Mouse (Mus musculus) MEL-GATA-1-ER (cell line): ENCODE data around the gene Slc26a1.
A peak's percentile ranks its signal among the peaks of the same experiment; 100 is the strongest.
"Not testable (repeated sequence)": the region's sequence is repeated elsewhere in the genome, so short reads cannot be mapped to it uniquely, and the experiment has no call there.

Experiments
- DNase-seq: peaks from one replicate; pipeline ENCODE4 v3.0.0-alpha.2; 2012; ENCODE audit warnings: low read depth; ENCODE audit errors: extremely low read depth

The Slc26a1 gene

DNA sequence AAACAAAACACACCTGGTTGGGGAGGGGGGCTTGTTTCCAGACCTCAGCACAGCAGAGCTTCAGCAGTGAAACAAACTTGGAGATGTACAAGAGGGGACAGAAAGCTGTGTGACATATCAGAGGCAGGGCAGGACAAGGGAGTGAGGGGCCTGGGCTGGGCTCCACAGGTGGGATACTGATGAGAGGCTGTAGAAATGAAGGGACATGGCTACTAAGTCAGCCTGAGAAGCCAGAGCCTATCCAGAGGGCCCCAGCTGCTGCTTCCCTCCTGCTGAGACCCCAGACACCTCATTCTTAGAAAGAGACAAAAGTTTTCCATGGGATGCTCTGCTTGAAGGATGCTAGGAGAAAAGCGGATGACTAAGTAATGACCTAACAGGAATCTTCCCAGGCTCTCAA, 16.8 kb downstream of the Slc26a1 start:
- no peak for DNase-seq

DNA sequence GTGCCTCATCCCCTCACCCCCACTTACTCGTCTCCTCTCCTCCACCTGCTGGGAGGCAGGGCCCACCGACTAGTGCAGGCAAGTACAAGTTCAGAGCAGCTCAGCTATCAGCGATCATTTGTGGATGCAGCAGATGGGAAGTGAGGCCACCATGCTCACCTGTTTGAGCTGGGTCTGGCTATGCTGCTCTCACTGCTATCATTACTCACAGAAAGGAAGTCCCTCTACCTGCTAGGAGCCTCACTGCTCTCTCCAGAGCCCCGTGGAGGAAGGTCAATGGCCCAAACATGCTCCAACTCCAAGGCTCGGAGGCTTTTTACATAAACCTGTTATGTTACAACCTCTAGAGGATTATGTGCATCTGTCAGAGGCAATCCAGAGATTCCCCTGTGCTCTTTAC, 18.0 kb downstream of the Slc26a1 start:
- no peak for DNase-seq

DNA sequence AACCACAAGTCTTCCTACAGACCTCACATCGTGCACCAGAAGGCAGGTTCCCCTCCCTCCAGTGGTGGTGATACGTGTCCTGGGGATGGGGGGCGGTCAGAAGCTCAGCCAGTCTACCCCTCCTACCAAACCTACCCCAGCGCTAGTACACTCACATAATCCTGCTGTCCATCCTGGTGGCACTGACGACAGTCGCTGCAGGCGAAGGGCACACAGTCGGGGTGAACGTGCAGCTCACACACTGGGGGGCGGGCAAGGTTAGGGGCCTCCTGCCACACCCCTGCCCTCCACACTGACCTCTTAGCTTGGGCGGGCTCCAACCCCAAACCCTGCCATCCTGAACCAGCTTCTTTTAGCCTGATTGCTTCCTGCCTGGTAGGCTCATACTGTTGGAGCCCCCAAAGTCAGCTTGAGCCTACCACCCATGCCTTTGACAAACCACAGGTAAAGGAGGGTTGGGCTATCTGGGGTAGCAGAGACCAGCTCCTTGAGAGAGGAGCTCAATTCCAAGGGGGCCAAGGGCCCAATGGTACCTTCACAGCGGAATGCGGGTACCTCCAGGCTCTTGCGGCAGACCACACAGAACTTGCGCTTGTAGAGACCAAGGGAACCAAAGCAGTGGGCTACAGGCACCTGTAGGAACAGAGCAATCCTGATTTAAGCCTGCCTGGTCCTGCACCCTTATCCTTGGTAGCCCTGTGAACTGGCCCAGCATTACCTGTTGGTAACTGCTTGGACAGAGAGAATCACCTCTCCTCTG, 19.3 kb downstream of the Slc26a1 start:
- no peak for DNase-seq

DNA sequence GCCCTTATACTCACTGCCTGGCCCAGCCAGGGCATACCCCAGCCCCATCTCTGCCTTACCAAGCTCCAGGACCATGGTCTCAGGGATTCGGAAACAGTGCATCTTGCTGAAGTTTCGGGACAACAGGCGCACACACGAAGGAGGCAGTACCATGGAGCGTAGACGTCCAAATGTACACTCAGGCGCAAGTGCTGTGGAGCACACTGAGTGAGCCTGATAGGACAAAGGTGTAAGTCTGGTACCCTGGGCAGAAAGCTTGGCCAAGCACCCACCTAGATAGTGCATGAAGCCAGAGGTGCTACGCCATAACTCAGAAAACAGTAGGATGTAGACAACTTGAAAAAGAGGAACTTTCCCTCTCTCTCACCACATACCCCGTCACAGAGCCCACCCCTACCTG, 20.0 kb downstream of the Slc26a1 start:
- DNase-seq: no peak

DNA sequence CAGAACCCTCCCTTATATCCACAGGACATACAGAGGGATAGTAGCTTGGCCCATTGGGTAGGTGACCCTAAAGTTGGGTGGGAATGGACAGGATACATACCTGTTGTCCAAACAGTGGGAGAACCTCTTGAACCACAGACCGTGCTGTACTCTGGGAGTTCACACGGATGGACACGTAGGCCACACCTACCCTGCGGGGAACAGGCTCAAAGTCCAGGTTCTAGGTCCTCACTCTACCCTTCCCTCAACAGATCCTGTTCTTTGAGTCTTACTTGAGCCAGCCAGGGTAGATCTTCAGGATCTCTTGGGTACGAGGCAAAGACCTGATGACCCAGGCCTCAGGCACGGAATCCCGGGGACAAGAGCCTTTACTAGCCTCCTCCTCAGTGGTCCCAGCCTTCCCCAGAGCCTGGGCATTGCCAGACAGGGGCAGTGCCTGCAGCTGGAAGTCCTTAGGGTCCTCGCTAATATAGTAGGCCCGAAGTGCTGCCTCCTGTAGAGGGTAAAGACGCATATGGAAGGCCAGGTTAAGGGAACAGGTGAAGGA, 20.9 kb downstream of the Slc26a1 start:
- no peak for DNase-seq

DNA sequence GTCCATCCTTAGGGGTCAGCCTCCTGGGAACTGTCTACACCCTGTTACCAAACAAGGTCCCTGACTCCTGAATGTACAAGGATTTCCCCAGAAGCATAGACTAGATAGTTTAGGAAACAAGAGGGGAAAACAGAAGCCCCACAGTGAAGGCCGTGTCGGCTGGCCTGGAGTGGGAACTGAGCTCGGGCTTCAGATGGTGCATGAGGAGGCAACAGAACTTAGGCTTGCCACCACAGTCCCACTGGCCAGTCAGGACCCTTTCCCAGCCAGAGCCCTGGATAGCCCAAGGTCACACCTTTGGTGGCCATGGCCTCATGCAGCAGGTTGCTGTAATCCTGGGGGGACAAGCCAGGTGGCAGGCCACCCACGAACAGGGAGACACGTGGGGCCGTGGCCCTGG, 22.0 kb downstream of the Slc26a1 start:
- DNase-seq: no peak

DNA sequence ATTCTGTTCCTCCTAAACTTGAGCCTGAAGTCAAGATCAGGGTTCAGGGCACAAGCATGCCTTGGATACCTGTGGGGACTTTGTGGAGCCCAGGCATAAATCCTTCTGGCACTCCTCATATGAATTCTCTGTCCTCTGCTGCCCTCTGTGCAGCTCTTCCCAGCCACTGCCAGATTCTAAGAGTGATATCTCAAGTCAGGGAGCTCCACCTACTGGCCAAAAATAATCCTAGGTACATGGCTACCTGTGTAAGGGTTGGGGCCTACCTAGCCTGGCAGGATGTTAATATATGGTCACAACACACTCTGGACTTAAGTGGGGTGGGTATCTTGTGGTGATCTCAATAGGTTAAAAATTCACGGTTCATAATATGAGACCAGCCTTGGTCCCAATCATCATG, 23.5 kb downstream of the Slc26a1 start:
- no peak for DNase-seq

DNA sequence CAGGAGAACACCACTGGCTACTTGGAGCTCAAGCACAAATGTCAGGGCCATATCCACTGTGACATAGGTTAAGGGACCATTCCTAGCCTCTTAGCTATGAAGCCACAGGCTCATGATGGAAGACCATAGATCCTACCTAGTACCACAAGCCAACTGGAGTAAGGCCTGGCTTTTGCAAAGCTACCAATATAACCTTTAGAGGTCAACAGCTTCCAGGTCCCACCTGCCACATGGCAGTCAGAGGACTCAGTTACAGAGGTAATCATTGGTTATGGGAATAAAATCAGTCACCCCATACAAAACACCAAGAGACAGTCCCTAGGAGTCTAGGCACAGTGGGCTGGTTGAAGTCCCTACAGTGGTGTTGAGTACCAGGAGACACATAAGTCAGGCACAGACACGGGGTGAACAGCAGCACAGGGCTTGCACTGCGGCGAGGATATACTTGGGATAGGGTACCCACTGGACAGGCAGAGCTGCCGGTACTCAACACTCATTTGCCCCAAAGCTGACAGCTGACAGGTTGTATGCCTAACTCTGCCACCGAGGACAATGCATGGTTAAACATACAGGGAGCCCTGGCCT, 24.1 kb downstream of the Slc26a1 start:
- no peak for DNase-seq

DNA sequence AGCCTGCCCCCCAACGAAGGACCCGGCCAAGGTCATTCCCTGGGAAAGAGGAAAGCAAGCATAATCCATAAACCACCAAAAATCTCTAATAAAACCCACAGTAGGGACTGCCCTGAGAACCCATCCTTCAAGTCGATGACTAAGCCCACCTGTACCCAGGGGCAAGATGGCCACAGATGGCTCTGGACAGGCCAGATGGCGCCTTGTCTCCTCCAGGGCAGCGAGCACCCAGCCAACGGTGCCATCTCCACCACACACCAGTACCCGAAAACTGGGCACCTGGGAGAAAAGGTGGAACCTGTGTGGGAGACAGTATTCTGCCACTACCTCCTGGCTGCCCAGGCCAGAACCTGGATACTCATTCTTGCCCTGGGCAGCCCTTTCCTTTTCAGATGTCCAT, 25.0 kb downstream of the Slc26a1 start:
- no peak for DNase-seq

DNA sequence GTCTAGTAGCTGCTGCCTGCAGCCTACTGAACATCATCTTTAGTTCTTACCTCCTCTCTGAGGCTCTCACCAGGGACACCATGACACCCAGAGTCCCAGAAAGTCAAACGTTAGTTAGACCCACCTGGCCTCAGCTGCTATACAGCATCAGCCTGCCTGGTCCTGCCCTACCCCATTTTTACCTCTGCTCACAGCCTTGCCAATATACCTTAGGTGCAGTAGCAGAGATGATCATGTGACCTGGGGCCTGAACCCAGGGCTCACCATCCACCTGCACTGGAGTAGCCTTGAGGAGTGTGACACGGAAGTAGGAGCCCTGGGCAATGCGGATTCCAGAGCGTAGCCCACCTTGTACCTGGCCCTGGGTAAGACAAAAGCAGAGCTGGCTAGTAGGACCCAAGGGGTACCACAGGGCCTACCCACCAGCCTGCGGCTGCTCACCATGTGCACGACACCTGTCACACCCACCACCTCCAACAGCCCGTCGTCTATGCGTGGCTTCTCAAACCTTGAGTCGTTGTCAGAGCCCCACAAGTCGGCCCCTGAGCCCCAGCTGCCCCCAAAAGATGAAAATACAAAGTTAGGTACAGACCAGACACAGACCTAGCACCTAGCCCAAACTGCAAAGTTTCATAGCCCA, 26.3 kb downstream of the Slc26a1 start:
- no peak for DNase-seq

DNA sequence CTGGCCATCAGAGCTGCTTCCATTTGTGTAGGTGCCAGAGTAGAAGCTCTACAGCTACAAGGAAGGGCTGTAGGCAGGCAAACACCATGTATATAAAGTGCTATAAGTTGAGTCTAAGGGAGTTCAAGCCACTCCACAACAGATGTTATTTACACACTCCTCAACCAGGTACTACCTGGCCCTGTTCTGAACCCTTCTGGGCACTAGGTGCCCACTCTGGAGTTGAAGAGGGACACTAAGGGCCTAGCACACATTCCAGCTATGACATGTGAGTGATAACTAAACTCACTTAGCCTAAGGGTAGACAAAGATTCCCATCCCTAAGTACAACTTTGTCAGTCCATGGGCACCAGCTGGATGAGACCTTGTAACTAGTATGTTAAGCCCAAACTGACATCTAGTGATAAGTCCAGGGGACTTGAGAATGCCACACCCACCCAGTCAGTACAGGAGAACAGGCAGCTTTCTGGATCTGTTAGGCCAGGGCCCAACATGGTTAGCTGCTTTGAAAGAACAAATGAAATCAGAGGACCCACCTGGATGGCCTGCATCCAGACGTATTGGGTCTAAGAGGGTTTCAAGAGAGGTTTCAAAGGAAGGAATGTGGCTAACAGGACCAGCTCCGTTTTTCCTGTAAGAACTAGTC, 27.4 kb downstream of the Slc26a1 start:
- DNase-seq: no peak

DNA sequence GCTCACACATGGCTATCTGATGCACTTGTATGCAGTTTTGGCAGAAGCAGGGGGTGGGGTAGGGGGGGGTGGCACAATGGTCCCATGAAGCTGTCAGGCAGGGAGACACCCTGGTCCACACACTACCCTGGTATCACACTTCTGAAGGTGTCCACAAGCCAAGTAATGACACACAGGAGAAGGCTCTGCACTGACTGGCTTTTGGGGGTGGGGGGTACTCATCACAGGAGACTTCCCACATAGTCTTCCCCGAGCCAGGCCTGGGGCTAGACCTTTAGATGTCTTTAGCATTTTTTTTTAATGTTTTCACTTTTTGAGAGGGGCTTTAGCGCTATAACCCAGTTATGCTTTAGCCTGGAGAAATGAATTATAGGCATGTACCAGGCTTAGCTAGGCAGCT, 28.1 kb downstream of the Slc26a1 start:
- no peak for DNase-seq

DNA sequence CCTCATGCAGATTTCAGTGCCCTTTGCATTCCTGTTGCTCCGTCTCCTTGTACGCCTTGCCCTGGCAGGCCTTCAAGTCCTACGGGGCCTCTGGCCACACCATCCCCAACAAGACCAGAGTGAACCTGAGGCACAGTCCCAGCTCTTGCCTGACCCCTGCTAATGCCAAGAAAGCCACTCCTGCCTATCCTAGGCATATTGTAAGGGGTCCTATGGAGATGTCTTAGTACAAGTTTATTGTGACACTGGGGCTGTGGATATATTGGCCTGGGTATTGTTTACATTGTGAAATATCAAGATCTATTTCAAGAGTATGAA, 29.1 kb downstream of the Slc26a1 start:
- DNase-seq: no peak

DNA sequence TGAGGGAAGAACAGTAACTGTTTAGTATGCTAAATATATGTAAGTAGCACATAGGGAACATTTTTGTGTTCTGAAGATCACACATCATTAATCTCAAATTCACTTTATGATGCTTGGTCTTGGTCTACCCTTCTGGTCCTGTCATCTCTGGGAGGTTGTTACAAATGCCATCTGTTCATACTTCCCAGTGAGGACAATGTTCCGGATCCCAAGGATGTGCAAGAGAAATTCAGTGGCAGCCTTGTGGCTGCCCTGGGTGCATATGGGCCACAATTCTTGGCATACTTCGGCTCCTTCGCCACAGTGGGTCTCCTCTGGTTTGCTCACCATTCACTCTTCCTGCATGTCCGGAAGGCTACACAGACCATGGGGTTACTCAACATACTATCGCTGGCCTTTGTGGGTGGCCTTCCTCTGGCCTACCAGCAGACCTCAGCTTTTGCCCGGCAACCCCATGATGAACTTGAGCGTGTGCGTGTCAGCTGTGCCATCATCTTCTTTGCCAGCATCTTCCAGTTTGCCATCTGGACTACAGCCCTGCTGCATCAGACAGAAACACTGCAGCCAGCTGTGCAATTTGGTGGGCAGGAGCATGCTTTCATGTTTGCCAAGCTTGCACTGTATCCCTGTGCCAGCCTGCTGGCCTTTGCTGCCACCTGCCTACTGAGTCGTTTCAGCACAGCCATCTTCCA, 29.6 kb downstream of the Slc26a1 start:
- no peak for DNase-seq

DNA sequence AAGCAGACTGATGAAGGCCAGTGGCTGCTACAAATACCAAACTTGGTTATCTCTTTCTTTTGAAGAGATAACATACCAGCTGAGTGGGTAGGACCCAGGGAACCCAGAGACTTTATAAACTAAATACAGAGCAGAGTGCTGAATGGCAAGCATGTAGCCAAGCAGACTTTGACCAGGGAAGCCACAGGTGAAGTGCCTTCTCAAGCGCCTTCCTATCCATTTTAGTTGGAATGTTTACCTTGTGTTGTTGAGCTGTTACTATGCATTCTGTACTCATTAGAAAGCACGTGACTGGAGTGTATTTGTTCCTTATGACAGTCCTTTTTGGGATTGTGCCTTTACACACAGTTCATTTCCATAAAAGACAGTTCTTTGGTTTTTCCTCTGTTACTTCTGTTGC, 31.7 kb downstream of the Slc26a1 start:
- DNase-seq: no peak

DNA sequence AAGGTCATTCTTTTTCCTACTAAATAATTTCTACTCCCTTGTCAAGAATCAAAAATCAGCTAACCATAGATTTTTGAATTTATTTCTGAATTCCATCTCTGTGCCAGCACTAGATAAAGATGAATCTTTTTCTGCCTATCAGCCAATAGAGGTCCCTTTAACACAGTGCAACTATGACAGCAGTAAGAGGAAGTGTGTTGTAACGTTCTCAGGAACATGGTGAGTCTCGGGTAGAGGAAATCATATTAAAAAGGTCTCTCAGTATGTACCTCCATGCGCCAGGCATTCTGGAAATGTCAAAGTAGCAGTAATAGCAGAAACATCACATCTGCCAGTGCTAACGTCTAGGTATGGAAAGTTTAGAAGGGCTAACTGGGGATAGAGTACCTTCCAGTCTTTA, 39.2 kb downstream of the Slc26a1 start:
- no peak for DNase-seq

DNA sequence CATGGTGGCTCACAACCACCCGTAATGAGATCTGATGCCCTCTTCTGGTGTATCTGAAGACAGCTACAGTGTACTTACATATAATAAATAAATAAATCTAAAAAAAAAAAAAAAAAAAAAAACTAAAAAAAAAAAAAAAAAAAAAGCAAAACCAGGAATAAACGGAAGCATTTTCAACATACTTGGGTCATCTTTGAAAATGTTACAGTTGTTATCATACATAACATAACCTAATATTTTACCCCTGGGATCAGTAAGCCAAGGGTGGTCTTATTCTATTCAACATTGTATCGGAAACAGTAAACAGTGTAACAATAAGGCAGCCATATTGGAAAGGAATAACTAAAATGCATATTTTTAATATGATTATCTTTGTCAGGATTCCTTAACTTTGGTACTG, 41.3 kb downstream of the Slc26a1 start:
- DNase-seq: not testable (repeated sequence)

DNA sequence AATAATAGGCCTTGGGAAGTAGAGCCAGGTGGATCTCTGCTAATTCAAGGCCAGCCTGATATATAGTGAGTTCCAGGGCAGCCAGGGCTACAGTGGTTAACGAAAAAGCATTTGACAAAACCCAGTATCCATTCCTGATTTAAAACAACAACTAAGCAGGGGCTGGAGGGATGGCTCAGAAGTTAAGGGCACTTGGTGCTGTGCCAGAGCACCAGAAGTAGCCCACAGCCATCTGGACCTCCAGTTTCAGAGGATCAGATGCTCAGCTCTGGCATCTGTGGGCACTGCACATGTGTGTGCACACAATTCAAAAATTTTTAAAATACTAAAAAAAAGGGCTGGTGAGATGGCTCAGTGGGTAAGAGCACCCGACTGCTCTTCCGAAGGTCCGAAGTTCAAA, 41.7 kb downstream of the Slc26a1 start:
- no peak for DNase-seq

DNA sequence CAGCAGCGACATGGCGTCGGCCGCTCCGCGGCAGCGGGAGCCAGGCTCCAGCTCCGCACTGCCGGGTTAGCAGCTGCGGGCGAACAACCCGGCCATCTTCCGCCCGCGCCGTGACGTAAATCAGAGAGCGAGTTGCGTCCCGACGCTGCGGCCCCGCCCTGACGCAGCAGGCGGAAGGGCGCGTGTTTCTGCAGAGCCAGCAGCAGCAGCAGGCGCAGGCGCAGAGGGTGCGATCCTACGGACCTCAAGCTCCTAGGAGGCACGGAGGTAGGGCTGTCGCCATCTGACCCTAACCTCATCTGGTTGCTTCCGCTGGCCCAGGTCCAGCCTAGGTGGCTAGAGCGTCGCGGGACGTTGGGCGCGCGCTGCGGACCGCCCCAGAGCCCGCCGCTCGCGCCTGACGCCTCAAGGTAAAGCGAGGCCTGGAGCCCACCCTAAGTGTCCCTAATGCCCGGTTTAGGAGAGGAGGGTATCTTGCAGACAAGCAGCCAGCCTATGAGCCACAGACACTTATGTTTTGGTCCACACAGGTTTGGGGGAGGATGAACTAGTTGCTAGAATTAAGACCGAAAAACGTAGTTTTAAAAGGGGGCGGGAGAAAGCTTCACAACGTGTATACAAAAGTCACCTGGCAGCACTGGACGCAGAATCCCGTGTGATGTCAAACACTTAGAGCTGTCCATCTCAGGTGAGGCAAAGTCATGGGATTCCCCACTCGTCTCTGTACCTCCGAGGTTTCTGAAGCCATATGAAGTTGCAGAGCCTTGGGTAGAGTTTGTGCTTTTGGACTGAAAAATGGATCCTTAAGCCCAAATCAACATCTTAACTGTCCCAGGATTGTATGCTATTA, 45.5 kb downstream of the Slc26a1 start, which contains the start of the genes Gak and Tmem175:
Gak (minus strand) TSS at position 122 of the 850 bp plus-strand sequence.
Tmem175 (plus strand) TSS at position 137 of the 850 bp plus-strand sequence.
- DNase-seq: peak; percentile 87

DNA sequence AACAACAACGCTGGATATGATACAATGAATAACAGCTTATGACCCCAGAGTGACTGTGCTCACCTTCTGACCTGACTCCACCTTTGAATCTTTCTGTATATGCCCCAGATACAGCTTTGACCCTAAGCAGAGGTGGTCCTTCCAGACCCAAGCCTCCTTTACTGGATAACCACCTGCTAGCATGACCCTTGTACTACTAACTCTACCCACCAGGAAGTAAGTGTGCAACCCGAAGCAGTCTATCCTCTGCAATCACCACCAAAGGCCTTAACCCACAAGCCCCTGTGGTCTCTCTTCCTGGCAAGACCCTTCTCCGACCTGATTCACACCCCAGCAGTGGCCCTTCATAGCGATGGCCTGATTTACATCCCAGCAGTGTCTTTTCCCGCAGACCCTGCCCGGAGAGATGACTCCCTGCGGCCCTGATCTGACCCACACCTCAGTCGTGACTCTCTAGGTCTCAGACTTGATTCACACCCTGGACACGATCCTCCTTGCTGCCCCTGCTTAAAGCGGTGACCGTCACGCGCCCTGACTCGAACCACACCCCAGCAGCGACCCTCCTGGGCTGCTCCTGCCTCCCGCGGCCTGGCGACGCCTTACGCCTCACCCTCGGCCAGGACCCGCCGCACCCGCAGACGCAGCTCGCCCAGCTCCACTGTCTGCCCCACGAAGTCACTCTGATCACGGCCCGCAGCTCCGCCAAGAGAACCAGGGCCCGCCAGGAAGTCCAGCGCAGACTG, 46.3 kb downstream of the Slc26a1 start:
- DNase-seq: peak; percentile 41
